Mouse (Mus musculus): ENCODE data around the gene Anxa5.
A peak's percentile ranks its signal among the peaks of the same experiment; 100 is the strongest.

Gene Anxa5

DNA sequence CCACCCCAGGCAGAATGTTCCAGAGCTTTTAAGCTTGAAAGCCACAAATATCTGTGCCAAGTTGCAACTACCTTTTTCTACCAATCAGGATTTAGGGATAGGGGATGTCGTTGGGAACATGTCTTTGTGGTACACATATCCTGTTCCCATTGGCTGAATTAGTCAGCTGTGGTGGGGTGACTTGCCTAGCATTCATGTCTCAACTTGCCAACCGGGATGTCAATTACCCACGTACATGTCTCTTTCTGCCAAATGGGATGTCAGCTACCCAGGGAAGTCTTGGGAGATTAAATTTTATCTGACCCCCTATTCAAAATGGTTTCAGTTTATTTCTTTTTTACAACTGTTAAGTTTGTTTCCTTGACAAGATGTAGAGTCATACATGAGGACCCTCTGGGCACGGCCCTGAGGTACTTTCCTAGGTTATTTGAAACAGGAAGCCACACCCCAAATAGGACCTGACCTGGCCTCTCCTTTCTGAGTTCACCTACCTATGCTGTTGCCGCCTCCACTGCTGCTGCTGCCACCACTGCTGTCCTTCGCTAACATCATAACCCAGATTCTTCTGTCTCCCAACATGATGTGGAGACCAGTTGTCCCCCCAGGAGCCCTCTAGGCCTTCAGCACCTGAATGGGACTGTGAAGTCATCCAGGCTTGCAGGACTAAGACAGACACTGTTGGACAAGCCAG lies 13.3 kb upstream of the Anxa5 start:
- peak; percentile 32 for DNase-seq (ENCODE audit: low read depth, low spot score)

DNA sequence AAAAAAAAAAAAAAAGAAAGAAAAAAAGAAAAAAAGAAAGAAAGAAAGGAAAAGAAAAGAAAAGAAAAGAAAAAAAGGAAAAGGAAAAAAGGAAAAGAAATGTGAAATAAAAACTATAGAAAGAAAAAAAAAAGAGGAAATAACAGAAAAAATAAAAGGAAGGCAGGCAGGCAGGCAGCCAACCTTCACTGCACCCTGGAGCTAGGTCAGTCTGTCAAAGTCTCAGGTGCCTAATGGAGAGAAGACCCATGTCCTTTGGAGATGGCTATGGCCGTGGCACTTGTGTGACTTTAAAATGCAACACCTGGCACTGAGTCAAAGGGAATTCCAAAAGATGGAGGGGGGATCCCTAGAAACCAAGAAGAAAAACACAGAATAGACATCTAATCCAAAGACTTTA lies 12.7 kb upstream of the Anxa5 start:
- no peak for DNase-seq (ENCODE audit: low read depth, low spot score)

DNA sequence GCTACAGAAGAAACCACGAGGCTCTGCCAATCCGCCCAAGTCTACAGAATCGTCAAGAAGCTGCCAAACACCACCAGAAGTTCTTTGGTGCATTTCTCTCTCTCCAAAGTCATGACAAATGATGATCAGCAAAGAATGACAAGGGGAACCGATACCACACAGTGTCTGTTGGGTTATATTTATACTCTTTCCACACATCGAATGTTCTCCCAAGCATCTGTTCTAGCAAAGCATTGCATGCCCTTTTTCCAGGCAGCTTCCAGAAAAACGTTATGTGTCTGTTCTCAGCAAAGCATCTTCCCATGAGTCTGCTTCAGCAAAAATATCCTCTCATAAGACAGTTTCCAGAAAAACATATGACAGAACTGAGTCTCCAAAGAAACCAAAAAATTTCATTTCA lies 11.2 kb upstream of the Anxa5 start:
- no peak for DNase-seq (ENCODE audit: low read depth, low spot score)

DNA sequence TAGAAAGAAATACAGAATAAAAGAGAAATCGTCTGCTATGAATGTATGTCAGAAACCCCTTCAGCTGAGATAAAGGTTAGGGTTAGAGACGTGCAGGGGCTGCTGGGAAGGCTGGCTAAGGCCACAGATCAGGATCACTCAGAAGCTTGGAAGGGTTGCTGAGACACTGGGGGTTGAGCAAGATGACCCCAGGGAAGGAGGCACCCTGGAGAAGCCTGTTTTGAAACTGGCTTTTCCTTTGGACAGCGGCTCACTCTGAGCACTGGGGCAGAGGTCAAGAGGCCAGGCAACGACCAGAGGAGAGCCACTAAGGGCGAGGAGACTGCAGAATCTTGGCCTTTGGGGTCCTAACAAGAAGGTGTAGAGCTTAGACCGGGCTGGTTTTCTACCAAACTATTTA lies 10.5 kb upstream of the Anxa5 start:
- DNase-seq (ENCODE audit: low read depth, low spot score): no peak

DNA sequence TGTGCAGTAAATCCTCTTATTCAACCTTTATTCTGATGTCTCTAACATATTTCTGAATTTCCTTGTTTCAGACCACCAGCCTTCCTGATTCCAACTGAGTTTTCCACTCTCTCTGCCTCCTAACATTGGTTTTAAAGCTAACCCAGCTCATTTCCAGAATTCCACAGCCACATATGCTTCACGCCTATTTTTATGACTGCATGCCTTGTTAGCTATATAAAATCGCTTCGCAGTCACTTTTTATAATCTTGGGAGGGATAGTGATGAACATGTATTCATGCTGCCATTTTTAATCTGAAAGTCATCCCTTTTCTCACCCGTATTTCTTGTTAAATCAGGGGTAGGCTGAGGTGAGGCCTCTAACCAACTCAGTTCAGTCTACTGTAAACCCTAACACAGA lies 8.6 kb upstream of the Anxa5 start:
- DNase-seq (ENCODE audit: low read depth, low spot score): no peak

DNA sequence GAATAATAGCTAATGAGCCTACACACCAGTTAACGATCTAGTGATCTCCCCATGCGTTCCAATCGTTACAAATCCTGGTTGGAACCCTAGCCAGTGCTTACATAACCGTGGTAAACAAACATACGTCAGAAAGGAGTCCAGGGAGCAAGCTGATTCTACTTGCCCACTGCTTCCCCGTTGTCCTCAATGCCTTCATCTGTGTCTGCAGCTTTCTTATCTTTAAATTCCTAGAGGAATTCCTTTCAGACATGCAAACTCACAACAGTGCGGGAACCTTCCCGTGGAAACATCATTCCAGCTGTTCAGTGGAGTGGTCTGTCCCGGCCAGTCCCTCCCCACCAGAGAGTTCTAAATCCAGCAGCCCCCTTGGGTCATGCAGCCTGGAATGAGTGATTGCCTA lies 7.2 kb upstream of the Anxa5 start:
- DNase-seq (ENCODE audit: low read depth, low spot score): no peak

DNA sequence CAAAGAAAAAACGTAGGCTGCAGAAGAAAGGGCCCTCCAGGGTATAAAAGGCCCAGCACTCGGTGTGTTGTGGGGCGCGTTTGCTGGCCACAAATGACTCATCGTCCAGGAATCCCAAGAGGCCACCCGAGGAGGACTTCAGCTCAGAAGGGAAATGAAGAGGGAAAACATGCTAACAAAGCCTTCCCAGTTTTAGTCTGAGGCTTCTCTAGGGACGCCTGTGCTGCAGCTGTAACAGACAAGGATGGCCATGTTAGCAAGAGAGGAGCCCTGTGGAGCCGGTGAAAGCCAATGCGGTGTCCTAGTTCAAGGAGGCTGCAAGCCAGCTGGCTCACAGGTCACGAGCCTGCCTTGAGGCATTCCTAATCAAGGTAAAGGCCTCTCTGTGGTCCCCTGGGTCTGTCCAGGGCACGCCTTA lies 6.1 kb upstream of the Anxa5 start:
- peak; percentile 99 for DNase-seq (ENCODE audit: low read depth, low spot score)

DNA sequence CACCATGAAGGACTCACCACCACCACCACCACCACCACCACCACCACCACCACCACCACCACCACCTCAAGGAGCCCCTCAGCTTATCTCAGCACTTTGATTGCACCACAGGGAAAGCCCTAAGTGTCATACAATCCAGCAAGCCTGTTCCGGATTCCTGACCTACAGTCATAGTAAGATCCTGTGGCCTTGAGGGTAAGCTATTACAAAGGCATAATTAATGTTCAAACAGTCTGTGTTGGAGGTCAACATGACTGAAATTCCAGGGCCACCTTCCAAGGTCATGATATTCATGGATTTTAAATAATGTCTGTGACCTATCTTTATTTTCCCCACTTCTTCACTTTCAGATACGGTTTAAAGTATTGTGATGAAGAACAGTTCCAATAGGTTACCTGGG lies 4.8 kb upstream of the Anxa5 start:
- DNase-seq (ENCODE audit: low read depth, low spot score): peak; percentile 52

DNA sequence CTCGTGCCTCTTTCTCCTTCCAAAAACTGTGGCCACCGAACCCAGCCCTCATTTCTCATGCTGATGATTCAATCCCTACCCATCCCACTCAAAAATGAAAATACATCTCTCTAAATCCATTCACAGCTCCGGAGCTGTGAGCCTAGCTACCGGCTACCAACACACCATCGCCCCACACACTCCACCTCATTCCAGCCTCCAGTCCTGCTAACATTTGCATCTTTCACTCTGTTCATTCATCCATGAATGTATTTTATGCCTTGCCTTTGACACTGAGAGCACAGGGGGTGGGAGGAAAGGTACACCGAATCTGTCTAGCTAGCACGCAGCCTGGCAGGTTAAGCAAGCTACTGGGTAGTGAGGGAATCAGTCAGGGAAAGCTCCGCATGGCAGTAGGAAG lies 3.1 kb upstream of the Anxa5 start:
- DNase-seq (ENCODE audit: low read depth, low spot score): no peak

DNA sequence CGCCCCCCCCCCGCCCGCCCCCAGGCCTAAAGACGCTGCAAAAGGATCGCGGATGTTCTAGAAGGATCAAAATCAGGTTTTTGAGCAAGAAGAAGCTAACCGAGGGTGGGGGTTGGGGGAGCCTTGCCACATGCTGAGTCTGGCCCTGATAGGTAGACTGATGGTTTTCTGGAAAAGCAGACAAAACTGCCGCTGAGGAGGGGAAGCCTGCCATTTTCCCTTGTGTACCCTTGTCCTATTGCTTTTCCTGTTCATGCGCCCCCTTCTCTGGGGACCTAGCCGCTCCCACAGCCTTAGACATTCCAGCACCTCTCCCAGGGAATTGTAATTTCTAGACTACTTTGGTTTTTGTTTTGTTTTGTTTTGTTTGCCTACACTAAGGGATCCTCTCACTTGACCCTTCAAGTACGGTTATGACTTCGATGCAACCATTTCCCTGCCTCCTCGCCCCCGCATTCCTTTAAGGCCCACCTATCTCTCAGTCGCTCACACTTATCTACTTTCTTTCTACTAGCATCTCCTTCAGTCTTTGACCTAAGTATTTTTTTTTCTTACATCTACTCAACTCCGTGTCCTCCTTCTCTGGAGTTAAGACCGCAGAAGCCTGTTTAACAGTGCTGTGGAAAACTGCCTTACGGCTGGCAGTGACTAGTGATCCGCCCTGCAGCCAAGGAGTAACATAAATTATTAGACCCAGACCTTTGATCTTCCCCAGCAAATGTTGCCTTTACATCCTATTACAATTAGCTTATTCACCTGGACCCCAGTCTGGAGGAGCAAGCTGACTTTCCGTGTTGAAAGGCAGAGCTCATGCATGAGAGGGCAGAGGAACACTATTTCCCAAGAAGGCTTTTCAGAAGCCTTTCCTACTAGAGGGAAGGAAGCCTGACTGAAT lies 814 bp upstream of the Anxa5 start:
- peak; percentile 50 for DNase-seq (ENCODE audit: low read depth, low spot score)

DNA sequence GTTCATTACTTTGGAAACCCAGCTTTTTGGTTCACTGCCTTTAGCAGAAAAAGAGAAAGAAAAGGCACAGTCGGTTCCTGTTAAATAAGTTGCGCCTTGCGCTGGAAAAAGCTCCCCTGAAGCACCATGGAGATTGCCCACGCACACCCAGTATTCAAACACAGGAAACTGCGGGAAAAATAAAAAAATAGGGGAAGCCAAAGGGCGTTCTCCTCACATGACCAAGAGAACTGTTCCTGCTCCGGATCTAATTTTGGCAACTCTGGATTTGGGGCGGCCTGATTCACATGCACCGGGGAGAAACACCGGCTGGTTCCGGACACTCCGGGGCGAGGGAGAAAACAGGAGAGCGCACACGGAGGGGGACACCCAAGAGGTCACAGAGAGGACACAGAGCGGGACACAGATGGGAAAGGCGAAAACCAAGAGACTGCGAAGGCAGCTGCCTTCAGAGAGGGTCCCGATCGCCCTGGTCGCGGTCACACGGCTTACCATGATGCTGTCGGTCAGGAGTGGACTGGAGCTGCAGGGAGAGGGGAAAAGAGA lies 683 bp downstream of the Anxa5 start:
- DNase-seq (ENCODE audit: low read depth, low spot score): peak; percentile 70

DNA sequence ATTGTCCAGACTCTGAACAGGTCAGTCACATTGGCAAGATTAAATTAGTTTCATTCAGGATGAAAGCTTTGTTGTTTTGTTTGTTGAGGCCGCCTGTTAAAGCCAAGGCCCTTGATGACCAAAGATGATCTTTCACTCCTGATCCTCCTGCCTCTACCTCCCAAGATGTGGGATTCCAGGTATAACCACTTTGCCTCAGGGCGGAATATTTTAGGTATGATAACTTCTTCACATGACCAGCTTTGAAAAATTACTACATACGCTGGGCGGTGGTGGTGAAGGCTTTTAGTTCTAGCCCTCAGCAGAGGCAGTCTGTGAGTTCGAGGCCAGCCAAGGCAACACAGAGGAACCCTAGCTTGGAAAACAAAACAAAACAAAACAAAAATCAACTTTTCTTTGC lies 1.3 kb downstream of the Anxa5 start:
- DNase-seq (ENCODE audit: low read depth, low spot score): peak; percentile 55

DNA sequence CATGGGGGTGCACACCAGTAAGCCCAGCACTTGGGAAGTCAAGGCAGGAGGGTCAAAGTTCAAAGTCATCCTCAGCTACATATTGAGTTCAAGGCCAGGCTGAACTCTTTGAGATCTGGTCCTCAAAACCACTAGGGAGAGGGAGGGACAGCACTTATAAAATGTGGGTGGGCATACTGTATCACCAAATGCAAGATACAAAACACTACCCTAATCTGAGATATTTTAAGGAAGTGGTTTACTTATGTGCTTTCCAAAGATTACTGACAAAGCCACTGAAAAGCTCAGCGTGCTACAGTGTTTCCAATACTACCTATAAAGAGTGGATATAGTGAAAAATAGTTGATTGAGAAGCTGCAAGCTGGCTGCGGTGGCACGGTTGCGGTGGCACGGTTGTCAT lies 2.5 kb downstream of the Anxa5 start:
- DNase-seq (ENCODE audit: low read depth, low spot score): no peak

DNA sequence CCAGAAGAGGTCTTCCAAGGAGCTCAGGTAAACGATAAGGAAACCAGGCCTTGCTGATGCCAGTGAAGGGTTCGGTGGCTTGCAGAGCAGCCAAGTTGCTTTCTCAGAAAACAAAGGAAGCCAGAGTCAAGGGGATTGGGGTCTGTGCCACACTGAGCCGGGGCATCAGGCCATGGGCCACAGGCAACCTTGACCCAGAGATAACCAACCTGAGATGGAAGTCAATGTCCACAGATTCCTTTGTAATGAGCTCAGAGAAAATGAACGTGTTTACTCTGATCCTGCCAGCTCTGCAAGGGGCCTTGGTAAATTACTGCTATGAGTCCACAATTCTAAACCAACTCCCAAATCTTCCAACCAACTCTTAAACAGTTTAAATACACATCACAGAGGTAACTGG lies 3.8 kb downstream of the Anxa5 start:
- no peak for DNase-seq (ENCODE audit: low read depth, low spot score)

DNA sequence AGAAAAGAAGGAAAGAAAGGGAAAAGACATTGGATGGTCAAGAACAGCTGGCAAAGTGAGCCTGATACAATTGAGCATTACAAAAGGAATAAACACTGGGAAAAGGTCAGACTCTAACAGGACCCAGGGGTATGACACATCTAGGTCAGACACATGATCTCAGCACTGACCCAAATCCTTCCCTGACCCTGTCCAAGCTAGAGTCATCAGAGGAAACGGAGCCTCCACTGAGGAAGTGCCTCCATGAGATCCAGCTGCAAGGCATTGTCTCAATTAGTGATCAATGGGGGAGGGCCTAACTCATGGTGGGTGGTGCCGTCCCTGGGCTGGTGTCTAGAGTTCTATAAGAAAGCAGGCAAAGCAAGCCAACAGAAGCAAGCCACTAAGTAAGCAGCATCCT lies 6.8 kb downstream of the Anxa5 start:
- DNase-seq (ENCODE audit: low read depth, low spot score): peak; percentile 76

DNA sequence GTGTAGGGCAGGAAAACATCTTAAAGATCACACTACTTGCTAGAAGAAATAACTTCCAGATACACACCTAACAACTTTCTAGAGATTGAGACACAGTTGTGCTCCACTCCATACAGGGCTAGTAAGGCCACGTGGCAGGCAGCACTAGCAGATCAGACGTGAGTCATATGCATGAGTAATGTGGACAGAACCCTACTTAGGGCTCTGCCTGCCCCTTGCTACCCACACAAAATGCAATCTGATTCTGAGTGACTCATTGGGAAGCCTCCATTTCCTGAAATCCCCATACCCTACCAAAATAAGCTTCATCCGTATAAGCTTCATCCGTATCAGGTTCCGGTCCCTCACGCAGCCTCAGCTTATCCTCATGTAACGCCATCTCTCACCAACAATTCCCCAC lies 8.1 kb downstream of the Anxa5 start:
- DNase-seq (ENCODE audit: low read depth, low spot score): peak; percentile 98

DNA sequence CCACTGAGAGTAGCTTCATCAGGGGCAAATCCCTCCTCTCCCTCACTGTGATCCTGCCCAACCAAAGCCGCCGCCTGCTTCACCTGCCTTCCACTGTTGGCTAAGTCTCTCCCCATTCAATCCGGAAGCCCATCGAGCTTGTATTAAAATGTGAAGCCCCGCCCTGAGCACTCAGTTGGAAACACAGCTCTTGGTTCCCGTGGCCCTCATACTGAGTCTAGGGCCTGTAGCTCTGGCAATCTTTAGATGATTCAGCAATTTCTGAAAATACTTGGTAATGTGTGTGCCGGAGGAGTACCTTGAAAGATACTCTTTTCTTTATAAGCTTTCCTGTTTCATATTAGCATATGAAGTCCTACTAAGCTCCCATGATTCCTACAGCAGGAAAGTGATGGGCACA lies 10.2 kb downstream of the Anxa5 start:
- DNase-seq (ENCODE audit: low read depth, low spot score): no peak

DNA sequence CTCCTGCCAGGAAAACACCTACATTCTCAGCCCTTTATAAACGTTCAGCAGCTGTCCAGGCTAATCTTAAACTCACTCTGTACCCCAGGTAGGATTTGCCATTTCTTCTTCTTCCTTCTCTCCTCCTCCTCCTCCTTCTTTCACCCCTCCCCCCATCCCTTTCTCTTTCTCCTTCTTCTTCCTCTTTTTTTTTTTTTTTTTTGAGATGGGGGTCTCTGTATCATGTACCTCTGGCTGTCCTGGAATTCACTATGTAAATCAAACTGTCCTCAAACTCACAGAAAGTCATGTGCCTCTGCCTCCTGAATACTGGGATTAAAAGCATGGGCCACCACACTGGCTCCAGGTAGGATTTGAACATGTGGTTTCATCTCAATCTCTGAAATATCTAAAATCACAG lies 13.3 kb downstream of the Anxa5 start:
- DNase-seq (ENCODE audit: low read depth, low spot score): no peak

DNA sequence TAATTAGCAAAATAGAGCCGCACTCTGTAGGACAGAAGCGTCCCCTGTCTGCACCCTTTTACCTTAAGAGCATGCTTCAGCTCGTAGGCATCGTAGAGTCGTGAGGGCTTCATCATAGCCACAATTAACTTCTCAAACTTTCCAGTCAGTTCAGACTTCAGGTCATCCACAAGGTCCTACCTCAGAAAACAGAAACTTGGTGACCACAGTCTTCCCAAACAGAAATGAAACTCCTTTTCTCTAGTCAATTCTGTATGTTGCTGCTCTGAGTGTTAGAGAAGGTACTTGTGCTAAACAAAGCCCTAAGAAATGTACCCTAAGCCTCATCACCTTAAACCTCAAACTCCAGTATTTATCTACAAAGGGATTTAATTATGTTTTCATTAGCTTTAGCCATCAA lies 13.9 kb downstream of the Anxa5 start:
- no peak for DNase-seq (ENCODE audit: low read depth, low spot score)

DNA sequence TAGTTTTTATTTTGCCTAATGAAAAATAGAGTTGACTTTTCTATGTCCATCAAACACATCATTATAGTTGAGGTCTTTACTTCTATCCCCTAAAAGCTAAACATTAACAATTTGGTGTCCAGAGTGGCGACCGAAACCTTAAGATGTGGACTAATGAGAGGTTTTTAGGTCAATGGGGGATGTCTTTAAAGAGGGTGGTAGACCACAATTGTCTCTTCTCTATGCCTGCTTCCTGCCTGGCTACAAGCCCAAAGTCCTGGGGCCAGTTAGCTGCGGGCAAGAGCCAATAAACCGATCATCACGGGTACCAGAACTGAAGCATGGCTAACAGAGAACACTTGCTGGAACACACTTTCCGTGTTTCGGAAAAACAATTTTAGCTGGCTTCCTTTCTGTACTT lies 15.0 kb downstream of the Anxa5 start:
- no peak for DNase-seq (ENCODE audit: low read depth, low spot score)

DNA sequence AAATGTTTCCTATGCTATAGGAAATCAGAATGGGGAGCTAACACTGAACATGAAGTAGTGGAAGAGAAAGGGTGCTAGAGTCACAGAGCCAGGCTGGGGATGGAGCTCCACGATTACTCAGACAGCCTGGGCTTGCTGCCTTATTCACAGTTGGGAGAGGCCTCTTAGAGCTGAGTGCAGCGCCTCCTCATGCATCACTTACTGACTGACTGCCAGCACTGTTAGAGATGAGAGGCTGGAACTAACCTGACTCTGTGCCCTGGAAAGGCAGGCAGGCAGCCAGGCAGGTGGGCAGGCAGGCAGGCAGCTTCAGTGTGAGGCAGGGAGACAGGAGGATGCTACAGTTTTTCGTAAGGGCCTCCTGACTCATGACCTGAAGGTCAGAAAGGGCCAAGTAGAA lies 20.1 kb downstream of the Anxa5 start:
- no peak for DNase-seq (ENCODE audit: low read depth, low spot score)

DNA sequence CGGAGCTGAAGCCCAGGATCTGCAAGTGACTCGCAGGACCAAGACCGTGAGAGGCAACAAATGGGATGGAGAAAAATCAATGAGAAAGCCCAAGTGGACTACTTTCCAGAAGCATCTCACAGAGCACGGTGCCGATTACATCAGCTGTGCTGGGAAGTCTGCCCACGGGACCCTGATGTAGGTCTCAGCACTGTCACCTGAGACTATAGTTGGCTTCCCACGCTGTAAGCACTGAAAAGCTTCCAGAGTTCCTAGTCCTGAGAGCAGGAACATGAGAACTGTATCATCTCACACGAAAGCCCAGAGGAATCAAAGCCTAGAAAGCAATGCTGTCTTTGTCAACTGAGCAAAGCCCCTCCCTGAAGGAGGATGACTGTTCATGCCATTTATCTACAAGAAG lies 20.6 kb downstream of the Anxa5 start:
- no peak for DNase-seq (ENCODE audit: low read depth, low spot score)

DNA sequence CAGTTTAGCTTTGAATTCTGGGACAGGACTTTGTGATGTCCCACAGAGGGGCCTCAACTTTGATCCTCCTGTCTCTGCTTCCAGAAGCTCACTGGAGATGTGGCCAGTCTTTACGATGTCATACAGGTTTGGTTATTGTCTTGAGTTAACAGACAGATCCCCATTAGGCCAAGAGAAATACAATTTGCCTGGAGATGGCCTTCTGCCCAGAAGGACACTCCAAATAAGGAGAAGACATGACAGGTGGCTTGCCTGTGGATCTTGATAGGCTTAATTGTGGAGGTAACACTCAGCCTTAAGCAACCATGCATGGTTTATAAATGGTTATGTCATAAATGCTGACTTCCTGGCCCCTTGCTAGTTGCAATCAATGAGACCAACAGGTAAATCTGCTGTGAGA lies 23.2 kb downstream of the Anxa5 start:
- no peak for DNase-seq (ENCODE audit: low read depth, low spot score)
